11 mouse cellular contexts compared by ENCODE assay signal in genomic region chr3:116194701-116195100, GRCm38 (mm10). TPM values are rescaled to one million over a fixed set of nuclear protein-coding genes. Genes with fewer than 3 reads are reported as not detected.
DNase-seq lines count a peak whose midpoint lies in the region; ATAC-seq lines count a peak whose summit lies in the region.
"Had no signal": no experiment of that assay in that cellular context is flagged by ENCODE, and none has a peak within 500 bp of the region (broad histone marks: within the 10 kb centered on the region; RNA-seq: fewer than 3 reads in every experiment).

No protein-coding gene starts in this region.

- H3K36me3 ChIP-seq in kidney, embryonic 15.5 days, result no peaks in the 10 kb centered on the region
- no peaks in the 10 kb centered on the region for H3K36me3 ChIP-seq in midbrain, embryonic 10.5 days
- H3K36me3 ChIP-seq: forebrain, embryonic 12.5 days had no signal

- no peaks in the 10 kb centered on the region for H3K9me3 ChIP-seq in kidney, embryonic 15.5 days (replicated peaks)
- no peaks in the 10 kb centered on the region for H3K9me3 ChIP-seq in midbrain, embryonic 10.5 days (replicated peaks)
- H3K9me3 ChIP-seq: forebrain, embryonic 12.5 days had no signal

- WGBS in kidney, embryonic 15.5 days, result 72% methylated on average over 3 of the region's 3 CpGs
- 85% methylated on average over 3 of the region's 3 CpGs for WGBS in midbrain, embryonic 10.5 days

- H3K4me2 ChIP-seq in kidney, embryonic 15.5 days, result no peak overlapping the region
- H3K4me2 ChIP-seq: forebrain, embryonic 12.5 days had no signal

- ATAC-seq in kidney, embryonic 15.5 days (replicated peaks; ENCODE audit: low FRiP score), result no peak
- ATAC-seq: hindbrain, embryonic 16.5 days; midbrain, embryonic 16.5 days had no signal

- DNase-seq in kidney, adult 9 months, result peak; percentile 59
- DNase-seq in adipocyte (ENCODE audit: low spot score), result peak; percentile 94
- DNase-seq in heart, postnatal 10 days, result peak; percentile 74 to 76
- peak; percentile 60 for DNase-seq in skeletal muscle tissue, adult 2 months (ENCODE audit: low read depth, low spot score)
- no peak for DNase-seq in urinary bladder, adult 2 months (ENCODE audit: low spot score)
- no peak for DNase-seq in midbrain, embryonic 10.5 days (ENCODE audit: low spot score)

- no peaks in the 10 kb centered on the region for H3K27me3 ChIP-seq in kidney, embryonic 15.5 days
- no peaks in the 10 kb centered on the region for H3K27me3 ChIP-seq in midbrain, embryonic 10.5 days (ENCODE audit: low read depth, poor library complexity, severe bottlenecking)
- H3K27me3 ChIP-seq: forebrain, embryonic 12.5 days had no signal

- H3K27ac ChIP-seq in kidney, embryonic 15.5 days, result no peak overlapping the region
- no peak overlapping the region for H3K27ac ChIP-seq in midbrain, embryonic 10.5 days (replicated peaks)
- H3K27ac ChIP-seq: forebrain, embryonic 12.5 days; liver, embryonic 14.5 days had no signal

- H3K4me1 ChIP-seq in kidney, embryonic 15.5 days, result peaks cover 10% of the 10 kb centered on the region
- H3K4me1 ChIP-seq in midbrain, embryonic 10.5 days, result no peaks in the 10 kb centered on the region
- H3K4me1 ChIP-seq: forebrain, embryonic 12.5 days had no signal

- H3K4me3 ChIP-seq in kidney, embryonic 15.5 days (replicated peaks), result no peak overlapping the region
- no peak overlapping the region for H3K4me3 ChIP-seq in midbrain, embryonic 10.5 days
- H3K4me3 ChIP-seq: forebrain, embryonic 12.5 days had no signal

- H3K9ac ChIP-seq in kidney, embryonic 15.5 days, result no peak overlapping the region
- H3K9ac ChIP-seq: forebrain, embryonic 12.5 days; liver, embryonic 14.5 days had no signal

- intact Hi-C loops in heart, postnatal 10 days (cut with DNase I), result no loop called here

RNA-seq across cellular contexts. Expression of gene Gpr88, which starts 58.6 kb away (rescaled TPM):
- polyA plus RNA-seq in kidney, embryonic 15.5 days (2015; fragmentation: Nextera tagmentation; extraction: Ambion mirVana), result 0.82 and 1.0 TPM in 2 replicates
- under 1 TPM; 0.17 to 0.35 TPM for total RNA-seq in heart, postnatal 10 days (2021)
- 1.1 and 1.2 TPM in 2 replicates for polyA plus RNA-seq in urinary bladder, adult 2 months (2012; rRNA removed)
- polyA plus RNA-seq in midbrain, embryonic 10.5 days (2016; fragmentation: Nextera tagmentation; extraction: Ambion mirVana), result not detected in 2 replicates

Comparison
In these comparisons a context has a peak if more than half of its experiments do, and no peak if none do; other contexts are left out.
1. DNase-seq: peak in kidney, adult 9 months (single experiment), adipocyte (single experiment), heart, postnatal 10 days (2 of 2) and skeletal muscle tissue, adult 2 months (single experiment); none in urinary bladder, adult 2 months (single experiment) and midbrain, embryonic 10.5 days (single experiment).